Comparison of ENCODE assay signal across 9 mouse cellular contexts in the genomic region with DNA sequence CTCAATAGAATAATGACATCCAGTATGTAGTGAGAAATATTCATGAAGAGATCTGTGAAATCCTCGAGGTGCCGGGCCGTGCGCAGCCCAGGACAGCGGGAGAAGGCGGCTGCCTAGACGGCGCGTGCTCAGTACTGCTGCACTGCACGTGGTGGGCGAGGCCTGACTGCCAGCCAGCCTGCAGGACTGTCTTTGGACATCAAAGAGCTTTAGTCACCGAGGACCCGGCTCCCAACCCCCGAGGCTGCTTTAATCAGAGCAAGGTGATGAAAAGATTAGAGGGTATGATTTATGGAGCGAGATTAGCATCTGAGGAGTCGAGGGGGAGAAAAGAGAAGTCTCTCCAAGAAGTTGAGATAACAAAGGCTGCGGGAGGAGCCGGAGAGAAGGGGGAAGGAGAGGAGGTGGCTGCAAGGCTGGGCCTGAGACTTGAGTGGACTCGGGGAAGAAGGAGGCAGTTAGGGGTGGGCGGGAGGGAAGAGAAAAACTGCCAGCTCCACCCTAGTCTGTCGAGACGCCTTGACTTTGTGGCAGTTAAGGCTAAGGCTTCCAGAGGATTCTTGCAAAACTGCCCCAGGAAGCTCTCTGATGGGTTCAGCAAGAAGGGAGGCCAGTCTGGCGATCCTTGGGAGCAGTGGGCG.
DNase-seq lines count a peak whose midpoint lies in the region; ATAC-seq and TF ChIP-seq lines count a peak whose summit lies in the region.
"Had no signal": no experiment of that assay in that cellular context is flagged by ENCODE, and none has a peak within 500 bp of the region (broad histone marks: within the 10 kb centered on the region; RNA-seq: fewer than 3 reads in every experiment).

No protein-coding gene starts in this region.

- H3K36me3 ChIP-seq in forebrain, embryonic 10.5 days (replicated peaks), result no peaks in the 10 kb centered on the region
- H3K36me3 ChIP-seq in forebrain, embryonic 11.5 days (ENCODE audit: control insufficient read depth, insufficient read depth, low read length), result no peaks in the 10 kb centered on the region
- H3K36me3 ChIP-seq in lung, embryonic 16.5 days (ENCODE audit: control insufficient read depth, insufficient read depth, low read length), result no peaks in the 10 kb centered on the region
- no peaks in the 10 kb centered on the region for H3K36me3 ChIP-seq in intestine, embryonic 15.5 days
- H3K36me3 ChIP-seq: heart, embryonic 15.5 days had no signal

- WGBS in forebrain, embryonic 10.5 days, result 58% methylated on average over 24 of the region's 24 CpGs
- WGBS in forebrain, embryonic 11.5 days, result 48% methylated on average over 24 of the region's 24 CpGs
- WGBS in lung, embryonic 16.5 days, result 9% methylated on average over 23 of the region's 24 CpGs
- 12% methylated on average over 24 of the region's 24 CpGs for WGBS in lung, adult 2 months
- WGBS in intestine, embryonic 15.5 days, result 15% methylated on average over 24 of the region's 24 CpGs
- 39% methylated on average over 24 of the region's 24 CpGs for WGBS in cerebellum, adult 2 months

- TF ChIP-seq CTCF in lung, adult 2 months (IDR thresholded peaks at IDR 0.05; ENCODE audit: insufficient read depth, low read length), result no peak
- TF ChIP-seq CTCF in cerebellum, adult 2 months (IDR thresholded peaks at IDR 0.05; ENCODE audit: borderline replicate concordance, insufficient read depth, low read depth, low read length), result no peak

- no peak overlapping the region for H3K4me3 ChIP-seq in forebrain, embryonic 10.5 days
- H3K4me3 ChIP-seq in forebrain, embryonic 11.5 days (ENCODE audit: low read depth, low read length), result no peak overlapping the region
- H3K4me3 ChIP-seq in lung, embryonic 16.5 days (ENCODE audit: low read length), result no peak overlapping the region
- H3K4me3 ChIP-seq in lung, adult 2 months (replicated peaks; ENCODE audit: extremely low read depth, low read depth, low read length), result no peak overlapping the region
- H3K4me3 ChIP-seq in intestine, embryonic 15.5 days (replicated peaks), result no peak overlapping the region
- no peak overlapping the region for H3K4me3 ChIP-seq in cerebellum, adult 2 months (replicated peaks; ENCODE audit: insufficient read depth, low read depth, low read length)
- H3K4me3 ChIP-seq: heart, embryonic 15.5 days had no signal

- DNase-seq in forebrain, embryonic 10.5 days (ENCODE audit: extremely low spot score, low spot score), result no peak
- DNase-seq in forebrain, embryonic 11.5 days (ENCODE audit: low spot score), result no peak
- no peak for DNase-seq in lung, adult 2 months
- DNase-seq in right cerebral cortex, adult 2 months (ENCODE audit: low spot score in 2 of 2), result peak; percentile 29 to 44
- no peak for DNase-seq in cerebellum, adult 2 months
- DNase-seq in thymus, postnatal 4 days, result no peak

- H3K4me1 ChIP-seq in forebrain, embryonic 10.5 days, result peaks cover 24% of the 10 kb centered on the region
- peaks cover 5% of the 10 kb centered on the region for H3K4me1 ChIP-seq in forebrain, embryonic 11.5 days (replicated peaks; ENCODE audit: control insufficient read depth, insufficient read depth, low read length)
- 0 out of 2 replicates have a peak, but pooled peaks cover 2% of the 10 kb centered on the region for H3K4me1 ChIP-seq in lung, embryonic 16.5 days (replicated peaks; ENCODE audit: control insufficient read depth, insufficient read depth, low read length)
- H3K4me1 ChIP-seq in lung, adult 2 months (ENCODE audit: control insufficient read depth, insufficient read depth, low read length), result no peaks in the 10 kb centered on the region
- H3K4me1 ChIP-seq in intestine, embryonic 15.5 days (replicated peaks), result no peaks in the 10 kb centered on the region
- H3K4me1 ChIP-seq in cerebellum, adult 2 months (ENCODE audit: control insufficient read depth, insufficient read depth, low read length), result no peaks in the 10 kb centered on the region
- H3K4me1 ChIP-seq: heart, embryonic 15.5 days had no signal

- H3K27ac ChIP-seq in forebrain, embryonic 10.5 days, result peak overlapping the region; percentile 35; the same call in 1 of the 2 replicates
- no peak overlapping the region for H3K27ac ChIP-seq in forebrain, embryonic 11.5 days (ENCODE audit: low read depth, low read length)
- H3K27ac ChIP-seq in lung, embryonic 16.5 days (ENCODE audit: low read length), result no peak overlapping the region
- no peak overlapping the region for H3K27ac ChIP-seq in intestine, embryonic 15.5 days
- no peak overlapping the region for H3K27ac ChIP-seq in cerebellum, adult 2 months (ENCODE audit: insufficient read depth, low read length)
- H3K27ac ChIP-seq: heart, embryonic 15.5 days had no signal

- peaks cover 65% of the 10 kb centered on the region for H3K27me3 ChIP-seq in forebrain, embryonic 10.5 days (ENCODE audit: poor library complexity, severe bottlenecking)
- peaks cover 2% of the 10 kb centered on the region; the same call in 1 of the 2 replicates for H3K27me3 ChIP-seq in forebrain, embryonic 11.5 days (ENCODE audit: control insufficient read depth, insufficient read depth, low read length)
- peaks cover 12% of the 10 kb centered on the region for H3K27me3 ChIP-seq in lung, embryonic 16.5 days (ENCODE audit: control insufficient read depth, insufficient read depth, low read depth, low read length)
- peaks cover 18% of the 10 kb centered on the region for H3K27me3 ChIP-seq in intestine, embryonic 15.5 days (replicated peaks)
- no peaks in the 10 kb centered on the region; the same call in 1 of the 2 replicates for H3K27me3 ChIP-seq in cerebellum, adult 2 months (ENCODE audit: control insufficient read depth, insufficient read depth, low read length)

- no peak for ATAC-seq in forebrain, embryonic 11.5 days (replicated peaks; ENCODE audit: low FRiP score)
- ATAC-seq in lung, embryonic 16.5 days (ENCODE audit: low read depth), result peak; percentile 67; the same call in 1 of the 2 replicates
- 0 out of 2 replicates have a peak, but pooled peaks have one; percentile 31 for ATAC-seq in intestine, embryonic 15.5 days

- H3K9ac ChIP-seq in forebrain, embryonic 11.5 days (ENCODE audit: low read length), result no peak overlapping the region
- H3K9ac ChIP-seq in lung, embryonic 16.5 days (ENCODE audit: low read length), result no peak overlapping the region
- no peak overlapping the region for H3K9ac ChIP-seq in intestine, embryonic 15.5 days
- H3K9ac ChIP-seq: heart, embryonic 15.5 days had no signal

- H3K4me2 ChIP-seq in forebrain, embryonic 11.5 days (ENCODE audit: low read depth, low read length, severe bottlenecking), result no peak overlapping the region
- H3K4me2 ChIP-seq in lung, embryonic 16.5 days (ENCODE audit: low read depth, low read length), result no peak overlapping the region
- no peak overlapping the region for H3K4me2 ChIP-seq in intestine, embryonic 15.5 days (replicated peaks)
- H3K4me2 ChIP-seq: heart, embryonic 15.5 days had no signal

- no peaks in the 10 kb centered on the region for H3K9me3 ChIP-seq in forebrain, embryonic 10.5 days
- no peaks in the 10 kb centered on the region for H3K9me3 ChIP-seq in forebrain, embryonic 11.5 days (ENCODE audit: control insufficient read depth, low read length)
- no peaks in the 10 kb centered on the region for H3K9me3 ChIP-seq in lung, embryonic 16.5 days (ENCODE audit: control insufficient read depth, low read length)
- H3K9me3 ChIP-seq in intestine, embryonic 15.5 days, result no peaks in the 10 kb centered on the region
- H3K9me3 ChIP-seq: heart, embryonic 15.5 days had no signal

- TF ChIP-seq POLR2A in lung, adult 2 months (IDR thresholded peaks at IDR 0.05; ENCODE audit: borderline replicate concordance, extremely low read depth, low read depth, low read length), result no peak
- TF ChIP-seq POLR2A in cerebellum, adult 2 months (IDR thresholded peaks at IDR 0.05; ENCODE audit: borderline replicate concordance, insufficient read depth, low read length), result no peak

Comparison
In these comparisons a context has a peak if more than half of its experiments do, and no peak if none do; other contexts are left out.
1. DNase-seq: peak in right cerebral cortex, adult 2 months (2 of 2); none in forebrain, embryonic 10.5 days (single experiment), forebrain, embryonic 11.5 days (single experiment), lung, adult 2 months (single experiment), cerebellum, adult 2 months (0 of 2) and thymus, postnatal 4 days (single experiment).